In the genomic region with DNA sequence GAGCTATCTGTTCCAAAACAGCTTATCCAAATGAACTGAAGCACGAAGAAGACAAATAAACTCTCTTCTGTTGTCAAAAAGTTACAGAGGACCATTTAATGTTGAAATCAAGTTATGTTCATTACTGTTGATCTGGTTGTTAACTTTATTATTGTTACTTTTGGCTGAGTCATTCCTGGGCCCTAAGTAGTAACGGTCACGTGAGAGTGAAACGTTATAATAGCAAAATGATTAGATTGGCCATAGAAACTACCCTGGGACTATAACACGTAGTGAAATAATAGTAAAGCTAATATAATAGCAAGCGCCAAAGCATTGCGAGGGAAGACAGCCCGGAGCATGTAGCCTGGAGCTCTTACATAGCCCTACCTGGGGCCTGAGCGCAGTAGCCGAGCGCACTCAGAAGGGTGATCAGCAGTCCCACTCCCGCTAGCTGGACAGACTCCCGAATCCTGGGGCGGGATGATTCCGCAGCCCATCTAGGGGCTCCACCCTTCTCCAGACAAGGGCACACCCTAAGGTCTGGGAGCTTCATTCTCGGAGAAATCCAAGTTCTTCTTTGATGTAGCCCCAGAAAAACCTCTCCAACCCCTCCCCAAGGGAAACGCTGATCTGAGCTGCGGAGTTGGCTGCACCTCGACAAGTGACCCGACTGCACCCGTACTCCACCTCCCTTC, we compare ENCODE assay signal across 8 mouse cellular contexts. TPM values are rescaled to one million over a fixed set of nuclear protein-coding genes. Genes with fewer than 3 reads are reported as not detected.
DNase-seq lines count a peak whose midpoint lies in the region; ATAC-seq and TF ChIP-seq lines count a peak whose summit lies in the region.

A gene (minus strand): TSS at position 630 of the 677 bp plus-strand sequence.

- no peak for TF ChIP-seq CTCF in stomach, postnatal 0 days (IDR thresholded peaks at IDR 0.05; ENCODE audit: low read depth)

- peak; percentile 74 for ATAC-seq in erythroid progenitor cell, adult 5-6 weeks (replicated peaks; ENCODE audit: low FRiP score, poor library complexity, severe bottlenecking)
- ATAC-seq in heart, embryonic 16.5 days (replicated peaks; ENCODE audit: extremely low read depth, insufficient read depth, low FRiP score): peak; percentile 52
- peak; percentile 70 for ATAC-seq in stomach, postnatal 0 days (ENCODE audit: low FRiP score, low TSS enrichment)

- peaks cover 13% of the 10 kb centered on the region for H3K4me1 ChIP-seq in heart, embryonic 16.5 days (ENCODE audit: control insufficient read depth, insufficient read depth, low read length)
- no peaks in the 10 kb centered on the region for H3K4me1 ChIP-seq in stomach, postnatal 0 days (replicated peaks; ENCODE audit: control insufficient read depth, insufficient read depth)

- 13% methylated on average over 21 of the region's 21 CpGs for WGBS in heart, embryonic 16.5 days
- 10% methylated on average over 21 of the region's 21 CpGs for WGBS in stomach, postnatal 0 days

- H3K9me3 ChIP-seq in heart, embryonic 16.5 days (replicated peaks; ENCODE audit: control insufficient read depth, low read length): no peaks in the 10 kb centered on the region
- H3K9me3 ChIP-seq in stomach, postnatal 0 days (ENCODE audit: control insufficient read depth, low read length): no peaks in the 10 kb centered on the region

- TF ChIP-seq EP300 in stomach, postnatal 0 days (optimal IDR thresholded peaks at IDR 0.05): no peak

- no peaks in the 10 kb centered on the region for H3K36me3 ChIP-seq in heart, embryonic 16.5 days (ENCODE audit: control insufficient read depth, insufficient read depth)
- no peaks in the 10 kb centered on the region for H3K36me3 ChIP-seq in stomach, postnatal 0 days (ENCODE audit: control insufficient read depth, insufficient read depth, low read length)

- peak within 1 kb of the TSS; percentile 84 for H3K4me2 ChIP-seq in heart, embryonic 16.5 days (ENCODE audit: low read depth, low read length)
- peak within 1 kb of the TSS; percentile 66 for H3K4me2 ChIP-seq in stomach, postnatal 0 days (replicated peaks; ENCODE audit: low read depth)

- H3K9ac ChIP-seq in heart, embryonic 16.5 days (ENCODE audit: low read length): peak within 1 kb of the TSS; percentile 81
- peak within 1 kb of the TSS; percentile 59 for H3K9ac ChIP-seq in stomach, postnatal 0 days (ENCODE audit: low read length)

- H3K4me3 ChIP-seq in heart, embryonic 16.5 days (ENCODE audit: low read length): peak within 1 kb of the TSS; percentile 67
- H3K4me3 ChIP-seq in stomach, postnatal 0 days (ENCODE audit: low read depth, low read length): peak within 1 kb of the TSS; percentile 41

- peak within 1 kb of the TSS; percentile 86 for H3K27ac ChIP-seq in heart, embryonic 16.5 days (ENCODE audit: low read length)
- peak within 1 kb of the TSS; percentile 83 for H3K27ac ChIP-seq in stomach, postnatal 0 days (replicated peaks)

- peaks cover 2% of the 10 kb centered on the region; the same call in 1 of the 2 replicates for H3K27me3 ChIP-seq in heart, embryonic 16.5 days (ENCODE audit: control insufficient read depth, insufficient read depth, low read length)
- H3K27me3 ChIP-seq in stomach, postnatal 0 days (ENCODE audit: control insufficient read depth, insufficient read depth, low read length): no peaks in the 10 kb centered on the region

- peak; percentile 51 for DNase-seq in 3T3-L1 (ENCODE audit: low read depth, low spot score)
- DNase-seq in Muller cell, postnatal 12 days (ENCODE audit: inconsistent ontology term): peak; percentile 60
- no peak for DNase-seq in layer of hippocampus, postnatal 25 days (ENCODE audit: extremely low spot score in 1 of 2, low spot score in 1 of 2)
- DNase-seq in lung, postnatal 36 days: peak; percentile 42
- peak; percentile 48 for DNase-seq in stomach, postnatal 0 days (ENCODE audit: low spot score)
- no peak for DNase-seq in embryo, embryonic 11 days

RNA-seq across cellular contexts. Expression of the gene that starts here (rescaled TPM):
- 14.4 and 36.5 TPM in 2 replicates for total RNA-seq in erythroid progenitor cell, adult 5-6 weeks (2015; ENCODE audit: low replicate concordance)
- total RNA-seq in erythroid progenitor cell, adult 5-6 weeks (2017; ENCODE audit: low replicate concordance): 13.9 TPM in 2 replicates
- 63.2 and 71.1 TPM in 2 replicates for polyA plus RNA-seq in heart, embryonic 16.5 days (2015; fragmentation: Nextera tagmentation; extraction: Ambion mirVana)
- total RNA-seq in layer of hippocampus, postnatal 25 days (2021): 10 to 100 TPM; 34.3 to 37.7 TPM
- polyA plus RNA-seq in stomach, postnatal 0 days (2015; fragmentation: Nextera tagmentation; extraction: Ambion mirVana): 33.6 and 35.9 TPM in 2 replicates

Comparison
In these comparisons a context has a peak if more than half of its experiments do, and no peak if none do; other contexts are left out.
1. DNase-seq: peak in 3T3-L1 (single experiment), Muller cell, postnatal 12 days (single experiment), lung, postnatal 36 days (single experiment) and stomach, postnatal 0 days (single experiment); none in layer of hippocampus, postnatal 25 days (0 of 2) and embryo, embryonic 11 days (single experiment).
2. Peak in every context shown above with its lines, with median percentiles within 50 percentile points of each other: ATAC-seq.